Mouse (Mus musculus) kidney, adult 2 months (tissue): Measurements from ENCODE around the gene Cib2.
"Not testable (repeated sequence)": the region's sequence is repeated elsewhere in the genome, so short reads cannot be mapped to it uniquely, and the experiment has no call there.

Experiments used
- CTCF ChIP-seq: fragments of 200-500 bp; conservative IDR thresholded peaks from 2 replicates; pipeline ENCODE4 v1.5.1; 2011; ENCODE audit warnings: low read depth, mild to moderate bottlenecking, control low read depth, low read length, moderate library complexity, mixed read lengths; ENCODE audit not compliant: insufficient read depth, insufficient read length
- POLR2A ChIP-seq: fragments of 200-500 bp; IDR thresholded peaks from one replicate; pipeline ENCODE4 v1.6.1; 2011; ENCODE audit warnings: low read depth, low read length, control low read depth

GRCm38 (mm10) chr9:54584127-54584526 lies 24.1 kb upstream of the Cib2 start:
- not testable (repeated sequence) for TF ChIP-seq POLR2A, CTCF
